Mouse (Mus musculus) induced T-regulatory cell, adult 2 months (primary cell): Measurements from ENCODE around the gene Hlx.

ENCODE experiments used
- DNase-seq: peaks from one replicate; pipeline ENCODE4 v3.0.0-alpha.2; 2012; ENCODE audit warnings: low read depth

The Hlx gene

DNA sequence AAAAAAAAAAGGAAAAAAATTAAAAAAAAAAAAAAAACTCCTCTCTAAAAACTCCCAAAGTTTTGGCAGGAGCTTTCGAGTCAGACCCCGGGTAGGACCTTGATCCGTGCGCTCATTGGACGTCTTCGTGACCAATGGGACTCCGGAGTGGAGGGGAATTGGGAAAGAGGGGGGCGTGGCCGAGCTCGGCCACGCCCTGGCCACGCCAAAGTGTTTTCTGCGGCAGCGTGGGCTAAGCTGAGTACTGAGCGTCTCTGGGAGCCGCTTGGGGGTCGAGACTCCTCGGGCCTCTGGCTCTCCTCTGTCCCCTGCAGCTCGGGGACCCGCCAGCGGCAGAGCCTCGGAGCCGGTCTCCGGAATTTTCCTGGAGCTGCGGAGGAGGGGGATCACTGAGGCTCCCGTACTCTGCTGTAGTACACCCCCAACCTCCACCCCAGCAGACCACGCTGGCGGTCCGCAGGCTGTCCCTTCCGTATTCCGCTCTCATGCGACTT lies at the start of gene Hlx:
TSS of gene Hlx (minus strand) at position 64 of the 494 bp plus-strand sequence.
- peak; percentile 64 for DNase-seq

DNA sequence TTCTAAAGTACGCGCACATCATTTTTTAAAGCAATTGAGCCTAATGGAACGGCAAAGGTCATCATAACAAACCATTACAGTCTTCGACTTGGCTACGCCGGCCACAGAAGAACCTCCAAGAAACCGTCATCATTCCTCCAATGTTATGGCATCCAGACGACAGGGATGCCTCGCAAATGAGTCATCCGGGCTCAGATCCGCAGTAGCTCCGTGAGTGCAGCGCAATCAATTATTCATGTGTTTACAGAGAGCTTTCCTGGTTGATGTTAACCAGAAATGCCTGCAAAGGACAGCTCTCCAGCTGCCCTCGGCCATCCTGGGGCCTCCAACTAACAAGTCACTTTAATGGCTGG lies 49.7 kb upstream of the Hlx start:
- no peak for DNase-seq

DNA sequence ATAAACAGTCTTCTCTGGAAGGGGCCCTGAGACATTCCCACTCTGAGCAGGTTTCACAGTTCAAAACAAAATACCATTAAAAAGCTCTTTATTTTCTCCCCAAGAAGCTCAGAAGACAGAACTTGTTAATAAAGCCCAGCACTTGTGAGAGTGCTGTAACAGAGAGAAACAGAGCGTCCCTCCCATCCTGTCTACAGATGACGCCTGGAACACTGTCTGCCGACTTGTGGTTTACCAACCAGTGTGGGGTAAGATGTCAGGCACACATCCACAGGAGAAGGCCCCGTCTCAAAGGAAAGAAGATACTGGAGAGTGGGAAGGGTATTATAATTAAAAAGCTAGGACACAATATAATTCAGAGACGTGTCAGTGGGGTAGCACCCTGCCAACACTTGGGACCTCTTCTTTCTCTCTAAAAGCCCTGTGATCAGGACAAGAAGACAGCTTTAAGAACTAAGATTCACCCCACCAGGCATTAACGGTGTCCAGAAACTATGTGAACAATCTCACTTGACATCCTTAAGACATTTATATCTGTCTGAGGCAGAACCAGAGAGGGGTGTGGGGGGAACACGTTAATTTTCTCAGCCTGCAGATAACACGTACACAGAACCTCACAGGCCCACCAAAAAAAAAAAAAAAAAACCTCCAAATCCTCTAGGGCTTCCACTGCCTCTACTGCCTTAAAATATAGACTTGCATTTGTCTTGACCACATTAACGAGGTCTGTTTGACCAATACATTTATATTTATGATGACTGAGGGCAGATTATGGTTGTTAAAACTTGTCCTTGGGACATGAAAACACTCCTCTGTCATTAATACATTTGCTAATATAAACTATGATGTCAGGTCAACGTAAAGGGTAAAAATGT lies 49.1 kb upstream of the Hlx start:
- no peak for DNase-seq

DNA sequence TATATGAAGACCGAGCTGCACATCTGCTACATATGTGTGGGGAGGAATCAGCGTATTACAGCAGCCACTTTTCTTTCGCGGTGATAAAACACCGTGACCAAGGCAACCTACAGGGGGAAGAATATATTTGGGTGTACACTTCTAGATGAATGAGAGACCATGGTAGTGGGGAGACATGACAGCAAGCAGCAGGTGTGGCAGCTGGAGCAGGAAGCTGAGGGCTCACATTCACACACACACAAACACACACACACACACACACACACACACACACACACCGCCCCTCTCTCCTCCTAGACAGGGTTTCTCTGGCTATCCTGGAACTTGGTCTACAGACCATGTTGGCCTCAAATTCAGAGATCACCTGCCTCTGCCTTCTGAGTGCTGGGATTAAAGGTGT lies 45.7 kb upstream of the Hlx start:
- DNase-seq, result no peak

DNA sequence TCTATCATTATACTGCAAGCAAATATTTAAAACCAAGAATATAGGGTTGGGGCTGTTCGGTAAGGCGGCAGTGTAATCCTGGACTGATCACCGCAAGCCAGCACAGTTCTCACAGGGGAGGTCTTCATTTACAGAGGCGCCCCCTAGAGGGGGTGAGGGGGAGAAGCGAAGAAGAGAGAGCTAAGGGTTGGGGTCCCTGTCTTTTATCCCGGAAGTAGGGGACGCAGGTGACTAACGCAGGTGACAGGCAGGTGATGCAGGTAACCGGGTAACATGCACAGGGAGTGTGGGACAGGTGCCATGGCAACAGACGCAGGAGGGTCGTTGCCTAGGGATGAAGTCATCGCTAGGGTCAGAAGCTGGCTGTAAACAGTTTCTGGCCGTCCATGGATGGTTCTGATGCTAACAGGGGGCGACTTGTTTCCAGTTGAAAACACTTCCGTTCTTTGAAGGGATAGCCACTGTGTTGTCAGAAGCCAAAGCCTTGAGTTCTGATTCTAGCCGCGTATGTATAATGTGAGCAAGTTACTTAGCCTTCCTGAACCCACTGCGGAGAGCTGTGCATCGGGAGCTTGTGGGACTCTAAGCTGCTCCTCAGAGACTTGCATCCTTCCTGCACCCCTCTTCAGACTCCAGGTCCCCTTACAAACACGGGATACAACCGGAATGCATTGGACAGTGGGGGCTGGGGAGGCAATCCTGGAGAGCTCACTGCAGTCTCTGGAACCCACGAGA lies 44.8 kb upstream of the Hlx start:
- no peak for DNase-seq

DNA sequence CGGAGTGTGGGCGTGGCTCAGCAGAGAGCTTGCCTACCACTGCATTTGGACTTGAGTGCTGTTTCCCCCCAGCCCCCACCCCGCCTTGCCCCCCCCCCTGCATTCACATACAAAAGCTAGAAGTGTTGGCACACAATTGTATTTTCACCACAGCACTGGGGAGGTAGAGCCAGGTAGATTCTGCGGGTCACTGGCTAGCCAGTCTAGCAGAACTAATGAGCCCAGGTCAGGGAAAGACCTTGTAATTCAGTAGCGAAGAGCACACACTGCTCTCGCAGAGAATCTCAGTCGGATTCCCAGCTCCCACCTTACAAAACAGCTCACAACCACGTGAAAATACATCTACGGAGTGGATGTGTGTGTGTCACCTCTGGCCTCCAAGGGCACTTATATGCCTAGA lies 42.9 kb upstream of the Hlx start:
- DNase-seq, result no peak

DNA sequence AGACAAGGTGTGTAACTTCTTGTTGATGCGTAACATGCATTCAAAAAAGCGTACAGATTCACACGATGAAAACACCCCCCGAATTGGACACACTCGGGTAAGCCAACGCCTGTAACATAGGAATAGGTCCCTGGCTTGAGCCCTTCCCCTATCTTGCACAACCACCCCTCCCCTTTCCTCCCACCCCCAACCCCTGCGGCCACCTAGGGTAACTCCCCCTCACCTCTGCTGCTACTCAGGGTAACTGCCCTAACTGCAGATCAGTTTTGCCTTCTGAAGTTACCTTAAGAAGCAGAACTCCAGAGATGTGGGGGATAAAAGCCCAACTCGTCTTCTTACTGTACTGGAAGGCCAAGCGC lies 39.5 kb upstream of the Hlx start:
- DNase-seq, result no peak

DNA sequence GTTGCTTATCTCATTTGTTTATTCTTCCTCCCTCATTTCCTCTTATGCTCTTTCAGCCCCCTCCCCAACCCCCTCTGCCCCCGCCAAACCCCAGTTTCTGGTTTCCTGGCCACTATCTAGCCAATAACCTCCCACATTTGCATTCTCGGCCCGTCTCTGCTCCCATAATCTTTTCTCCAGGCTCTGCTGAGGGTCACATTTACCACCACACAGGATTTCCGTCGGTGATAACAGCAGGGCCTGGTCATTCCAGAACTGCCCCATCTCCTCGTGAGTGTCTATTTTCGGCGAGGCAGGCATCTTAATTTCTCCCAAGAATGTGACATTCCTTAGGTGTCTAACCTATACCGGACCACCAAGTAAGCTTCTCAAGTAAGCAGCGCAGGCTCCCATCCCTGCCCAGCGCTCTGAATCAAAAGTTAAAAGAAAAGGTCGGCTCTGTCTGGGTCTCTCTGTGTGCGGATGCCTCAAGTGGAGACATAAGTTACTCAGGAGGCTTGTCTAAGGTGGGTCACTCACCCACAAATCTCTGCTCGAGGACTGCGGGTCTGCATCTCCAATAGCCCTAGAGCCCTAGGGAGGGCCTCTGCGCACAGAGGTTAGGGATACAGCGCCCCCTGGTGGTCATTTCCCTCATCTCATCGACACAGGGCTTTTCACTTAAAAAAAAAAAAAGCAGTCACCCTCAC lies 38.9 kb upstream of the Hlx start:
- peak; percentile 68 for DNase-seq

DNA sequence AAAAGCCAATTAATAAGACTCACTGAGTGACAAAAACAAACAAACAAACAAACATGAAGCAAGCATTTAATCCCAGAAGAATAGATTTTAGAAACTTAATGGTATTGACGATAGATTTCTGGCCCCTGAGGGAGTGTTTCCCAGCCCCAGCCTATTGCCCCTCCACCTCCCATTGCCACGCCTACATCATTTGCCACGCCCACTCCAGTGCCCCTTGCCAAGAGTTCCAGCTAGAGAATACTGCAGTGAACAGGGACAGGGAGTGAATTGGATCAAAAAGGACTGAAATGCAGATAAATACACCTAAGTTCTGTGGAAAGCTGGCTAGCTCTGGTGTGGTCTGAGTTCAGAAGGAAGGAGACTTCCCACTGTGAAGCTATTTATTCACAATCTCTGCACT lies 31.4 kb upstream of the Hlx start:
- no peak for DNase-seq

DNA sequence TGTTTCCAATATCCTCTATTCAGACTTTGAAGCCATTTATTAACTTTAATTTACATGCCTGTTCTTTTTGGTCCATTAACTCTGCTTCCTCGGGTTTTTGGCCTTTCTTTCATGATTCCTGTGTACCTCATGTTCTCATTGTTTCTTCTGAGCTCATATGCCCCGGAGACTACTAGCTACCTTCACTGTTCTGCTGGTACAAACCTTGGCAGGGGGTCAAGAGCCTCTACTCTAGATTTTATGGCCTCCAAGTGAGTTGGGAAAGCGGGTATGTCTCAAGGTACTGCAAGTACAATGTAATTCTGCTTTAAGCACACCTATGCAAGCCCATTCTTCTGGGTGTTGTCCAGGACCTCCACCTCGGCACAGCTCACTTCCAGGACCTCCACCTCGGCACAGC lies 30.5 kb upstream of the Hlx start:
- no peak for DNase-seq

DNA sequence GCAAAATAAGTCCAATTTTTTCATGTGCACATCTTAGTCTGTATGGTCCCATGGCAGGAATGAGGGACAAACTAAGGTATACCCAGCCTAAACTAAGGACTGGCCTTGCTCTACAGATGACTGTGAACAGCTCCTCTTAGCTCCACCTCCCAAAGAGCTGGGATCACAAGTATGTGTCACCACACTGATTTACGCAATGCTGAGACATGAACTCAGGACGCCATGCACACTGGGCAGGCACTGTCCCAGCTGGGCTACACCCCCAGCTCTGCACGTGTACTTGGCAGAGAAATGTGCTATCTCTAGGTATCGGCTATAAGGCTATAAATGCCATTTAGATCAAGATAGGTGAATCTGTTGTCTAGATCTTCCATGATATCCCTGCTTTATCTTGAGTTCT lies 29.6 kb upstream of the Hlx start:
- DNase-seq, result no peak

DNA sequence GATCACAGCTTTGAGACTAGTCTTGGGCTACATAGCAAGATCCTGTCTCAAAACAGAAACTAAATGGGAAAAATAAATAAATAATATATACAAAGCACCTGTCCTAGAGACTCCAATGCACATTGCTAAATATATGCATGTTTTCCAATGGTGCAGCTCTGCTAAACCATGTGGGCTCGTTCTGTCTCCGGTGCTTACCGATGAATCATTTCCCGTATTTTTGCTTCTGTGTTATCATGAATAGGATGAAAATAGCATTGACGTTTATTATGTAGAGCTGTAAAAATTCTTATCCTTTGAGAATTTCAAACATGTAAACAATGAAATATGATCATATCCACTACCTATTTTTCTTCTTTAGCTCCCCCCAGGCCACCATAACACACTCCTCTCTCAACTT lies 20.3 kb upstream of the Hlx start:
- no peak for DNase-seq

DNA sequence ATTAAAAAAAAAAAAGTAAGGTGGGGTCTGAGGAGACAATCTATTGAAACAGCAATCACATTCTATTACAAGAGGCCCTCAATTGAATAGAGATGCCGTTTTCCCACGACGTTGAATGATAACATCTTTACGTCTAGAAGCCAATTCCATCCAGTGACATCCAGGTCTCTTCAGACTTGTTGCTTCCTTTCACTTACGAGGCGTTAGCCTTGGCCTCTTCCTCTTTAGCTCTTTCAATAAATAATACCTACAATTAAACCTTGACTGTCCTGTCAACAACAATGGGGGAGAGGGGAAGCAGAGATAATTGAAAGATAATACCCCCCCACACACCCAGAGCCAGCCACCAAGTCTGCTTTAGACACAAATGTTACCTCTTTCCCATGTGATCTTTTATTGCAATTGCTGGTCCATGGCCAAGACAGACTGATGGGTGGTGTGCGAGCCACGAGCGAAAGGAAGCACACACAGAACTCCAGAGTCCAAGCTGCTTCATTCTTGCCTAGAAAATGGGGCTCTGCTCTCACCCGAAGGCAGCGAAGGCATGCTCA lies 17.8 kb upstream of the Hlx start:
- DNase-seq, result no peak

DNA sequence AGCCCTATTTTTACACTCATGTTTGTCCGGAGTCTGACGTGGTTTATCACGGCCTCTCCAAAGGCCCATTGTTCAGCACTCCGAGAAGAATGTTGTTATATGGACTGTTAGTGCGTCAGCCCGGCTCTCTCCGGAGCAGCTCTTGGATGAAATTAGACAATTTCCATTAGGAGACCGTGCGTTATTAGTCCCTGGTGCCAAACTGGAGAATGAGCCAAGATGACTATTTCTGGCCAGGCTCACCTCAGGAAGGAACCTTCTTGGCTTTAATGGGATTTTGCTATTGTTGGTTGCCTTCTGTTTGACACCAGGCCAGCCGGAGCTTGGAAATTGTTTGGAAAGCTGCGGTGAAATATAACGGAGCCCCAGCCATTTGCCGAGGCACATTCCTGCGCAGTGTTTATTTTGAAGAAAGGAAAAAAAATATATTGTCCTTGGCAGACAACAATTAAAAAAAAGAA lies 16.3 kb upstream of the Hlx start:
- no peak for DNase-seq

DNA sequence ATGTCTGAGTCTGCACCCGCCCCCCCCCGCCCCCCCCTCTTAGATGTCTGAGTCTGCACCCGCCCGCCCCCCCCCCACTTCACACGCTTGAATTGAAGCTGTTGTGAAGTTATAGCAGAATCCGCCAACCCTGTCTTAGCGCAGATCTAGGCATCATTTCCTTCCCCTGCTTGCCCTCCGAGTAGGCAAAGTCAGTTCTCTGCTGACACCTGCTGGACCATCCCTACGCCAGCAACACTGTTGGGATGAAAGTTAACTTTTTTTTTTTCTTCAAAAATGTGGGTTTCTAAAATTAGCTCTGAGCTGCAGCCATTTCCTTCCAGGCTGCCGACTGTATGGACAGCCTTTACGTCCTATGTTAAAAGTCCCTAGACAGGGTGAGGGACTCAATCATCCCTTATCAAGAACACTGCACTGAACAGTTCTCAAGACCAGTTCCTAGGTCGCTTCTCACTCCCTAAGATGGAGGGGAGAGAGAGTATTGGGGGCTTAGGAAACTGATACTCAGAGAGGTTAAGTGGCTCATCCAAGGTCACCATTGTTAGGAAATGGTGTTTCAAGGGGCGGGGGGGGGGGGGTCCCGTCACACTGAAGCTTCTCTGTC lies 5.6 kb upstream of the Hlx start:
- peak; percentile 59 for DNase-seq

DNA sequence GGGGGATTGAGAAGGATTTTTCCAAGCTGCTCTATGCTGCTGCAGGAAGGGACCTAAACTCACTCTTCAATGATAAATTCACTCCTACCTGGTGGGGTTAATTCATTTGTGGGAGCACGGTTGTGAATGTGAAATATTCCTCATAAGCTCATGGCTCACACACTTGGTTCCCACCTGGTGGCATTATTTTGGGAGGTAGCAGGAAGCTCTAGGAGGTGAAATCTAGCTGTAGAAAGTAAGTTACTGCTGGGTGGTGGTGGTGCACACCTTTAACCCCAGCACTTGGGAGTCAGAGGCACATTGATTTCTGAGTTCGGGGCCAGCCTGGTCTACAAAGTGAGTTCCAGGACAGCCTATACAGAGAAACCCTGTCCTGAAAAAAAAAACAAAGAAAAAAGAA lies 4.8 kb upstream of the Hlx start:
- no peak for DNase-seq

DNA sequence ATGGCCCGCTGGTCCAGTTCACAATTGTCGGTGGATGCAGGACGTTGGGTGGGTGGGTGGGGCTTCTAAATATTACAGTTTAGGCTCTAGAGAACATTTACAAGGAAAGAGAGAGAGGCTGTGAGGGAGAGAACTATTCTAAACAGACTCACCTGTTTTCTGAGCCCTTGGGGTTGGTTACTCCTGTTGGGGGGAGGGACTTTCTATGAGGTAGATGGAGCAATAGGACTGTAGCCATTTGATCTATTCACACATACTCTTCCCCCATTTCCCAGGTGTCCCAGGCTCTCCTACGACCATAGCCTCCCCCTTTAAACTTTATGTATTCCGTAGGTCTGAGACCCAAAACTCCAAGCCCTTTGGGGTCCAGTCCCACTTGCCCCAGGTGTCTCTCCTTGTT lies 3.8 kb upstream of the Hlx start:
- no peak for DNase-seq

DNA sequence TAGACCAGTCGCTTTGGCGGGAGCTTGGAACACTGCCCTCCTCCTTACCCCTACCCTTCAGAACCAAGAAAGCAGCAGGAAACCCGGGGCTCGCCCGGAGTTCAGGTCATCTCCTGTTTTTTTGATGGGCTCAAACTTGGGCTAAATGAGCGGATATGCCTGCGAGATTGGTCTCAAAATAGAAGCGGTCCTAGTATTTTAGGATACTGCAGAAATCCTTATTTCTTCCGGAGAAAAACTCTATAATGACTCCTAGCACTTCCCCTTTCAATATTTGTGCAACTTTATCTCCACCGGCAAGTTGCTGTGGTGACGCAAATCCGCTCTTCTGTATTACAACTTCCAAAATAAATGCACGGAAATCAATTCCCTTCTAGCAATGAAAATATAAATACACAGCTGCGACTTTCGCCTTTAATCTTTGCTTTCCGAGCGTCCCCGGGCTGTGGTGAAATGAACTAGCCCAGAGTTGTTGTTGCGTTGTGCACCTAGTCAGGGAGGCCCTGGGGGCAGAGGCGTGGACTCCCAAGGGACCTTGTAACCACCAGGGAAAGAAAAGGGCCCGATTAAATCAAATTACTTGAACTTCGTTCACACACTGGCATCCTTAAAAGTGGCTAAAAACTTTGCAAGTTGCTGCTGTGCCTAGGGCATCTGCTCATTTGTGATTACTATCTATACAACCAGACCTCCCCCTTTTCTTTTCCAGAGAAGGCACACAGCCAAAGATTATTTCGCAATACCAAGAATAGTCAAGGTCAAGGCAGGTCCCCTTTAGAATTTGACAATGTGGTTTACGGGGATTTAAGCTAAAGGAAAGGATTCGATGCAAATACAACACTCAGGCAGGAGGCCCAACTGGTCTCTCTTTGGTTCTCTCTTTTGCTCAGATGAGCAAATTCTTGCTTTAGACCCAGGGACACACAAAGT lies 2.8 kb upstream of the Hlx start:
- DNase-seq, result no peak

DNA sequence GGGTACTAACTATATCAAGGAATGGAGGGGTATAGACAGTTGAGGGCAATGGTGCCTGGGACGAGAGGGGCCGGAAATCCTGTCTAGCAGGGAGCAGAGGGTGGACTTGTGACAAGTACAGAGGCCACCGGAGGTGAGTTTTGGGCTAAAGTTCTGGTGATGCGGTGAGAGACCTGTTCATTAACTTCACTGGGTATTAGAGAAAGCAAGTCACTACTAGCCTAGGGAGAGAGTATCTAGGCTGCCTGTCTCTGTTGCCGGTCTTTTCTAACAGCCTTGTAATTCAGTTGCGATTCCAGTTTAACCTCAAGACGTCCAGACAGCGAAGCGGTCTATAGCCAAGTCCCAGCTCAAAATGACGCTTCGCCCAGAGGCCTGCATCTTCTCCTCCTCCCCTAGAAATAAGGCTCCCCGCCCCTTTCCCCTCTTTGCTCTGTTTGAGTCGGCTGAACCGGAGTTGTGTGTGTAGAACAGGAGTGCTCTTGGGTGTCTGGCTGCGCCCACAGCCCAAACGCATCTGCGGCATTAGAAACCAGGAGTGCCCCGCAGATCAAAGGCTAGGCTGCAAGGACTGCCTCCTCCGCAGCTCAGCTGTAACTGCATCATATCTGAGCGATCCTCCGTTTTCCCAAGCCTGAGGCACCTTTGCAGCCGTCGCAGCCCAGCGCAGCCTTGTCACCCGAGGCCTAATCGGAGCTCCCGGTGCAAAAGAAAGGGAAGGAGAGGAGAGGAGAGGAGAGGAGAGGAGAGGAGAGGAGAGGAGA lies 1.8 kb upstream of the Hlx start:
- peak; percentile 52 for DNase-seq
